Mouse (Mus musculus): ENCODE data around the gene Ccl1.

Ccl1 gene

GRCm38 (mm10) chr11:82305590-82305989 is at the start of gene Ccl1:
TSS of gene Ccl1 (minus strand) at chr11:82305690.
- DNase-seq (ENCODE audit: low read depth, low spot score): no peak

- no peak for DNase-seq (ENCODE audit: low read depth, low spot score)
These were observed 45.5 kb upstream of the Ccl1 start for GRCm38 (mm10) chr11:82351039-82351438.

- no peak for DNase-seq (ENCODE audit: low read depth, low spot score)
These were observed 35.4 kb upstream of the Ccl1 start for GRCm38 (mm10) chr11:82340900-82341299.

- DNase-seq (ENCODE audit: low read depth, low spot score): no peak
These were observed 34.9 kb upstream of the Ccl1 start for GRCm38 (mm10) chr11:82340416-82340815.

GRCm38 (mm10) chr11:82339921-82340401 is 34.5 kb upstream of the Ccl1 start:
- no peak for DNase-seq (ENCODE audit: low read depth, low spot score)

- peak; percentile 51 for DNase-seq (ENCODE audit: low read depth, low spot score)
These were observed 7.7 kb upstream of the Ccl1 start for GRCm38 (mm10) chr11:82313153-82313552.

GRCm38 (mm10) chr11:82310336-82311045 is 5.0 kb upstream of the Ccl1 start:
- DNase-seq (ENCODE audit: low read depth, low spot score): no peak

- DNase-seq (ENCODE audit: low read depth, low spot score): peak; percentile 26
These were observed 7.6 kb downstream of the Ccl1 start for GRCm38 (mm10) chr11:82297895-82298294.

GRCm38 (mm10) chr11:82290841-82291240 is 14.6 kb downstream of the Ccl1 start:
- no peak for DNase-seq (ENCODE audit: low read depth, low spot score)

GRCm38 (mm10) chr11:82274149-82274812 is 31.2 kb downstream of the Ccl1 start:
- DNase-seq (ENCODE audit: low read depth, low spot score): no peak

- DNase-seq (ENCODE audit: low read depth, low spot score): no peak
These were observed 46.4 kb downstream of the Ccl1 start for GRCm38 (mm10) chr11:82259131-82259530.

- DNase-seq (ENCODE audit: low read depth, low spot score): no peak
These were observed 49.9 kb downstream of the Ccl1 start for GRCm38 (mm10) chr11:82255601-82256000.

- no peak for DNase-seq (ENCODE audit: low read depth, low spot score)
These were observed 52.1 kb downstream of the Ccl1 start for GRCm38 (mm10) chr11:82253421-82253820.

- peak; percentile 52 for DNase-seq (ENCODE audit: low read depth, low spot score)
These were observed 54.2 kb downstream of the Ccl1 start for GRCm38 (mm10) chr11:82251251-82251650.

- no peak for DNase-seq (ENCODE audit: low read depth, low spot score)
These were observed 55.5 kb downstream of the Ccl1 start for GRCm38 (mm10) chr11:82249945-82250344.

- no peak for DNase-seq (ENCODE audit: low read depth, low spot score)
These were observed 68.1 kb downstream of the Ccl1 start for GRCm38 (mm10) chr11:82237439-82237838.

GRCm38 (mm10) chr11:82235551-82236207 is 69.8 kb downstream of the Ccl1 start:
- DNase-seq (ENCODE audit: low read depth, low spot score): peak; percentile 71

- DNase-seq (ENCODE audit: low read depth, low spot score): no peak
These were observed 71.5 kb downstream of the Ccl1 start for GRCm38 (mm10) chr11:82233991-82234390.

- no peak for DNase-seq (ENCODE audit: low read depth, low spot score)
These were observed 78.5 kb downstream of the Ccl1 start for GRCm38 (mm10) chr11:82226976-82227375.

- DNase-seq (ENCODE audit: low read depth, low spot score): no peak
These were observed 79.6 kb downstream of the Ccl1 start for GRCm38 (mm10) chr11:82225936-82226335.

- no peak for DNase-seq (ENCODE audit: low read depth, low spot score)
These were observed 89.0 kb downstream of the Ccl1 start for GRCm38 (mm10) chr11:82216531-82216930.

GRCm38 (mm10) chr11:82214405-82214804 is 91.1 kb downstream of the Ccl1 start:
- no peak for DNase-seq (ENCODE audit: low read depth, low spot score)
